10 mouse cellular contexts compared by ENCODE assay signal in the genomic region with DNA sequence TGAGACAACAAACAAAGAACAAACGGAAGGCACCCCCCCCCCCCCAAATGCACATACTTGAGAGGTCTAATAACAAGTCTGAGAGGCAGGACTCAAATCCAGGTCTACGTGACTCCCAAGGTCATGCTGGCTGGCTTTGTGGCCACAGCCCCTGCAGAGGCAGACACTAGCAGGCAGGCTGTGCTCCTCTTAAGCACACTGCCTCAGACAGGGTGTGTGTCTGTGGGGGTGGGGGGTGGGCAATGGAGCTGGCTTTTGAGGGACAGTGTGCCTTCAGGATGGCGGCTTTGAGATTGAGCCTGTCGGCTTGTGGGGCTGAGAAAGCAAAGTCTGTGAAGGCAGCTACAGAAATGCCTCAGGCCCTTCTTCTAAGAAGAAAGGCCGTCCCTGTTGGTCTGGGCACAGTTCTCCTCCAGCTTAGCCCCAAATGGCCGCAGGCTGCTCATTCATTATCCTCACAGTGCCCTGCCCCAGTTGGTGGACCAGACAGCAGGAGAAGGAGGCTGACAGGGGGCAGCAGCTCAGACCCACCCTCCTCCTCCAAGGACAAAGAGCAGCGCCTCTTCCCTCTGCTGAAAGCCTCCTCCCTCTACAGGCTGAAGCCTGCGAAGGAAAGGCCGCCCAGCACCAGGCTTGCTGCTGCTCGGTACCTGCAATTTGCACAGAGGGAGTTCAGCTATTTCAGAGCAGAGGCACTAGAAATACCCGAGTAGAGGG.
DNase-seq lines count a peak whose midpoint lies in the region; ATAC-seq and TF ChIP-seq lines count a peak whose summit lies in the region.
"Had no signal": no experiment of that assay in that cellular context is flagged by ENCODE, and none has a peak within 500 bp of the region (broad histone marks: within the 10 kb centered on the region; RNA-seq: fewer than 3 reads in every experiment).

No protein-coding gene starts in this region.

- H3K4me1 ChIP-seq in hindbrain, embryonic 11.5 days (replicated peaks; ENCODE audit: control insufficient read depth, insufficient read depth, low read length), result peaks cover 5% of the 10 kb centered on the region
- H3K4me1 ChIP-seq in midbrain, postnatal 0 days (ENCODE audit: insufficient read depth, low read length), result peaks cover 16% of the 10 kb centered on the region; the same call in 1 of the 2 replicates

- H3K9ac ChIP-seq in hindbrain, embryonic 11.5 days (ENCODE audit: low read depth, low read length), result peak overlapping the region; percentile 28; the same call in 1 of the 2 replicates
- H3K9ac ChIP-seq in midbrain, postnatal 0 days (replicated peaks; ENCODE audit: low read length, poor library complexity, severe bottlenecking), result no peak overlapping the region; the same call in 1 of the 2 replicates

- peak; percentile 39; the same call in 1 of the 2 replicates for TF ChIP-seq CTCF in brain, embryonic 14.5 days (IDR thresholded peaks at IDR 0.05; ENCODE audit: borderline replicate concordance, extremely low read depth, insufficient read depth, insufficient read length)
- TF ChIP-seq CTCF in midbrain, postnatal 0 days (IDR thresholded peaks at IDR 0.05), result peak; percentile 67

- no peaks in the 10 kb centered on the region for H3K9me3 ChIP-seq in hindbrain, embryonic 11.5 days (ENCODE audit: control insufficient read depth, low read length)
- H3K9me3 ChIP-seq in midbrain, postnatal 0 days (ENCODE audit: low read length), result no peaks in the 10 kb centered on the region

- peak; percentile 32; the same call in 1 of the 2 replicates for TF ChIP-seq POLR2A in brain, embryonic 14.5 days (IDR thresholded peaks at IDR 0.05; ENCODE audit: borderline replicate concordance, extremely low read depth, insufficient read depth, insufficient read length, poor library complexity, severe bottlenecking)

- DNase-seq in frontal cortex, postnatal 10 days (ENCODE audit: low spot score in 2 of 2), result no peak
- peak; percentile 88 for DNase-seq in brain, embryonic 14.5 days (ENCODE audit: low read depth)
- DNase-seq in hindbrain, embryonic 11.5 days (ENCODE audit: low spot score), result peak; percentile 74
- DNase-seq in midbrain, postnatal 0 days (ENCODE audit: low spot score), result peak; percentile 61
- DNase-seq in liver, result no peak
- DNase-seq in lung, adult 18-20 months, result no peak
- DNase-seq in spleen, adult 12 weeks (ENCODE audit: low spot score), result no peak
- DNase-seq: adrenal gland, postnatal 14 days had no signal

- peak overlapping the region; percentile 83 for H3K27ac ChIP-seq in hindbrain, embryonic 11.5 days (ENCODE audit: low read depth, low read length)
- peak overlapping the region; percentile 67 for H3K27ac ChIP-seq in midbrain, postnatal 0 days (ENCODE audit: low read depth, low read length)
- H3K27ac ChIP-seq: macrophage had no signal

- H3K4me3 ChIP-seq in hindbrain, embryonic 11.5 days (ENCODE audit: low read depth, low read length), result no peak overlapping the region
- H3K4me3 ChIP-seq in midbrain, postnatal 0 days (ENCODE audit: low read depth, low read length), result no peak overlapping the region

- no peaks in the 10 kb centered on the region; the same call in 1 of the 2 replicates for H3K27me3 ChIP-seq in hindbrain, embryonic 11.5 days (ENCODE audit: control insufficient read depth, insufficient read depth, low read length)
- no peaks in the 10 kb centered on the region for H3K27me3 ChIP-seq in midbrain, postnatal 0 days (ENCODE audit: insufficient read depth, low read length)

- 8% methylated on average over 11 of the region's 11 CpGs for WGBS in hindbrain, embryonic 11.5 days
- 20% methylated on average over 11 of the region's 11 CpGs for WGBS in midbrain, postnatal 0 days

- ATAC-seq in frontal cortex, adult (ENCODE audit: low TSS enrichment), result peak; percentile 71
- peak; percentile 85 for ATAC-seq in hindbrain, embryonic 11.5 days (ENCODE audit: low FRiP score)
- ATAC-seq in midbrain, postnatal 0 days (ENCODE audit: low FRiP score), result peak; percentile 67

- no peaks in the 10 kb centered on the region for H3K36me3 ChIP-seq in hindbrain, embryonic 11.5 days (ENCODE audit: control insufficient read depth, insufficient read depth, low read length)
- no peaks in the 10 kb centered on the region for H3K36me3 ChIP-seq in midbrain, postnatal 0 days (ENCODE audit: insufficient read depth, low read length)

- no peak overlapping the region for H3K4me2 ChIP-seq in hindbrain, embryonic 11.5 days (replicated peaks; ENCODE audit: low read depth, low read length)
- H3K4me2 ChIP-seq in midbrain, postnatal 0 days (ENCODE audit: low read depth, low read length, poor library complexity, severe bottlenecking), result no peak overlapping the region

Comparison
In these comparisons a context has a peak if more than half of its experiments do, and no peak if none do; other contexts are left out.
1. DNase-seq: peak in brain, embryonic 14.5 days (single experiment), hindbrain, embryonic 11.5 days (single experiment) and midbrain, postnatal 0 days (single experiment); none in frontal cortex, postnatal 10 days (0 of 2), liver (single experiment), lung, adult 18-20 months (0 of 2) and spleen, adult 12 weeks (single experiment).
2. Peak in every context shown above with its lines, with median percentiles within 50 percentile points of each other: ATAC-seq.